Mouse (Mus musculus): ENCODE measurements at regions not wholly inside any gene's neighbourhood (a gene's known extent, or its start where the extent isn't known, plus 50 kb on each side); places are given as distances from the start of the nearest gene placed in this dataset.
A peak's percentile ranks its signal among the peaks of the same experiment; 100 is the strongest.

- no peak for DNase-seq (ENCODE audit: low spot score in 2 of 2)
These were observed 62.9 kb downstream of the Cst10 start for GRCm38 (mm10) chr2:149467801-149468200.

- no peak for DNase-seq (ENCODE audit: low spot score in 2 of 2)
These were observed 67.6 kb downstream of the Cst10 start for GRCm38 (mm10) chr2:149472411-149472810.

- no peak for DNase-seq (ENCODE audit: low spot score in 2 of 2)
These were observed 88.6 kb downstream of the Cst10 start for GRCm38 (mm10) chr2:149493280-149493988.

- no peak for DNase-seq (ENCODE audit: low spot score in 2 of 2)
These were observed 108.0 kb downstream of the Cst10 start for GRCm38 (mm10) chr2:149512870-149513269.

GRCm38 (mm10) chr2:149524424-149524823 is 119.6 kb downstream of the Cst10 start:
- DNase-seq (ENCODE audit: low spot score in 2 of 2) = no peak

- no peak for DNase-seq (ENCODE audit: low spot score in 2 of 2)
These were observed 138.0 kb downstream of the Cst10 start for GRCm38 (mm10) chr2:149542837-149543236.

GRCm38 (mm10) chr2:149545708-149546107 is 140.9 kb downstream of the Cst10 start:
- DNase-seq (ENCODE audit: low spot score in 2 of 2) = no peak

GRCm38 (mm10) chr2:149546639-149547200 is 141.9 kb downstream of the Cst10 start:
- DNase-seq (ENCODE audit: low spot score in 2 of 2) = no peak

GRCm38 (mm10) chr2:149555209-149555608 is 150.4 kb downstream of the Cst10 start:
- no peak for DNase-seq (ENCODE audit: low spot score in 2 of 2)

GRCm38 (mm10) chr2:149573773-149574172 is 168.9 kb downstream of the Cst10 start:
- DNase-seq (ENCODE audit: low spot score in 2 of 2) = no peak

GRCm38 (mm10) chr2:149602581-149602980 is 197.7 kb downstream of the Cst10 start:
- DNase-seq (ENCODE audit: low spot score in 2 of 2) = no peak

- DNase-seq (ENCODE audit: low spot score in 2 of 2) = no peak
These were observed 208.5 kb downstream of the Cst10 start for GRCm38 (mm10) chr2:149613381-149613780.

- no peak for DNase-seq (ENCODE audit: low spot score in 2 of 2)
These were observed 209.5 kb downstream of the Cst10 start for GRCm38 (mm10) chr2:149614078-149614939.

- peak in 1 of 2 experiments; percentile 6 for DNase-seq (ENCODE audit: low spot score in 2 of 2)
These were observed 203.4 kb upstream of the Syndig1 start for GRCm38 (mm10) chr2:149625626-149626025.

- DNase-seq (ENCODE audit: low spot score in 2 of 2) = no peak
These were observed 187.8 kb upstream of the Syndig1 start for GRCm38 (mm10) chr2:149641207-149641606.

- no peak for DNase-seq (ENCODE audit: low spot score in 2 of 2)
These were observed 177.2 kb upstream of the Syndig1 start for GRCm38 (mm10) chr2:149651829-149652228.

GRCm38 (mm10) chr2:149661086-149661485 is 167.9 kb upstream of the Syndig1 start:
- DNase-seq (ENCODE audit: low spot score in 2 of 2) = no peak

- no peak for DNase-seq (ENCODE audit: low spot score in 2 of 2)
These were observed 164.6 kb upstream of the Syndig1 start for GRCm38 (mm10) chr2:149664377-149664776.

- DNase-seq (ENCODE audit: low spot score in 2 of 2) = peak; percentile 10 to 21
These were observed 162.6 kb upstream of the Syndig1 start for GRCm38 (mm10) chr2:149666412-149666811.

GRCm38 (mm10) chr2:149671870-149672269 is 157.1 kb upstream of the Syndig1 start:
- no peak for DNase-seq (ENCODE audit: low spot score in 2 of 2)

- DNase-seq (ENCODE audit: low spot score in 2 of 2) = no peak
These were observed 149.1 kb upstream of the Syndig1 start for GRCm38 (mm10) chr2:149679822-149680459.

GRCm38 (mm10) chr2:149722342-149722741 is 106.7 kb upstream of the Syndig1 start:
- no peak for DNase-seq (ENCODE audit: low spot score in 2 of 2)
